Mouse (Mus musculus) liver, embryonic 13.5 days (tissue): ENCODE data around the gene Csmd2. TPM values are rescaled to one million over a fixed set of nuclear protein-coding genes. Genes with fewer than 3 reads are reported as not detected.

Experiments
- ATAC-seq: fragments of 200-750 bp; cut with Nextera tagmentation; 2 replicates; pipeline ENCODE4 v1.8.0; 2017; ENCODE audit warnings: low read depth, mild to moderate bottlenecking, moderate number of reproducible peaks, moderate library complexity
- DNase-seq: peaks from one replicate; pipeline ENCODE4 v3.0.0; 2022
- H3K27ac ChIP-seq: fragments of 300-500 bp; sonication (generic); 2 replicates; pipeline ENCODE4 v1.5.1; 2015; ENCODE audit warnings: moderate library complexity, mild to moderate bottlenecking, inconsistent platforms
- H3K27me3 ChIP-seq: fragments of 300-500 bp; sonication (generic); 2 replicates; pipeline ENCODE4 v1.6.1; 2015; ENCODE audit warnings: mild to moderate bottlenecking, inconsistent platforms
- H3K36me3 ChIP-seq: fragments of 300-500 bp; sonication (generic); 2 replicates; pipeline ENCODE4 v1.6.1; 2015; ENCODE audit warnings: mild to moderate bottlenecking, inconsistent platforms
- H3K4me1 ChIP-seq: fragments of 300-500 bp; sonication (generic); replicated peaks from 2 replicates; pipeline ENCODE4 v1.6.1; 2015; ENCODE audit warnings: inconsistent platforms
- H3K4me2 ChIP-seq: fragments of 300-500 bp; sonication (generic); 2 replicates; pipeline ENCODE4 v1.6.1; 2015; ENCODE audit warnings: inconsistent platforms, mild to moderate bottlenecking, moderate library complexity
- H3K4me3 ChIP-seq: fragments of 300-500 bp; sonication (generic); replicated peaks from 2 replicates; pipeline ENCODE4 v1.5.1; 2015; ENCODE audit warnings: mild to moderate bottlenecking, inconsistent platforms
- H3K9ac ChIP-seq: fragments of 300-500 bp; sonication (generic); 2 replicates; pipeline ENCODE4 v1.6.1; 2015; ENCODE audit warnings: mild to moderate bottlenecking, inconsistent platforms
- H3K9me3 ChIP-seq: fragments of 300-500 bp; sonication (generic); replicated peaks from 2 replicates; pipeline ENCODE4 v1.6.1; 2016; ENCODE audit warnings: inconsistent platforms
- WGBS: fragments of 180-500 bp; shearing (Covaris S2); methylation state at CpG from one replicate; pipeline ENCODE4 v1.1.7; 2015; ENCODE audit not compliant: insufficient replicate concordance; 5-methylcytosine and 5-hydroxymethylcytosine counted together
- polyA plus RNA-seq: library from polyadenylated mRNA; unstranded; fragments of >200 nt; fragmentation: Nextera tagmentation; extraction: Ambion mirVana; gene quantifications from 2 replicates; pipeline ENCODE4 v1.2.1, GENCODE M21; 2015

Csmd2 gene
- 0.02 TPM in 1 of 2 replicates, not detected in the other for polyA plus RNA-seq

DNA sequence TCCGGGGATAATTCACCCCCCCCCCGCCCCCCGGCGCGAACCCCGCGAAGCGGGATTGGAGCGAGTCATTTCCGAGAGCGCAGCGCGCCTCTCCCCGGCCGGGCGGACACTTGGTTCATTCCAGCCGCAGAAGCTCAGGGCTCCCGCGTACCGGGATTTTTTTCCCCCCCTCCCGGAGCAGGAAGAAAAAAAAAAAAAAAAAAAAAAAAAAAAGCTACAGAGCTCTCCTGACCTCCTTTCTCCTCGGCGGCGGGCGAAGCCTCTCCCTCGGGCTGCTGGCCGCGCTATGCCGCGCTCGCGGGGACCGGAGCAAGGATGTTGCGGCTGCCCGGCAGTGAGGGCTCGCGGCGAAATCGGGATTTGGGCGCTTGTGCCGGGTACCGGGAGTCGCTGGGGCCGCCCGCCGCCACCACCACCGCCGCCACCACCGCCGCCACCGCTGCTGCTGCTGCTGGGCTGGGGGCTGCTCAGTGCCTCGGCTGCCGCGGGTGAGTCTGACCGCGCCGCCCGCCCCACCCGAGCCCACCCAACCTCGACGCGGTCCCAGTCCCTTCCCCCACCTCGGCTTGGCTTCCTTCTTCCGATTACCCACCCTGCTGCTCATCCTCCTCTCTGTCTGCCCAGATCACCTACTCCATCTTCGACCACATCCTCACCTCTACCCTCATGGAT lies at the start of gene Csmd2:
Gene Csmd2 (plus strand): TSS at position 74 of the 672 bp plus-strand sequence.
- H3K9ac ChIP-seq: no peak within 1 kb of the TSS
- no peak within 1 kb of the TSS for H3K27ac ChIP-seq
- peaks cover 66% of the 10 kb centered on the region for H3K27me3 ChIP-seq
- H3K4me3 ChIP-seq: peak within 1 kb of the TSS; percentile 14
- no peaks in the 10 kb centered on the region for H3K4me1 ChIP-seq
- no peaks in the 10 kb centered on the region for H3K9me3 ChIP-seq
- 2% methylated on average over 61 of the region's 65 CpGs for WGBS
- H3K36me3 ChIP-seq: no peaks in the 10 kb centered on the region
- peak within 1 kb of the TSS; percentile 17; the same call in 1 of the 2 replicates for H3K4me2 ChIP-seq
- ATAC-seq: no peak
- DNase-seq: no peak

DNA sequence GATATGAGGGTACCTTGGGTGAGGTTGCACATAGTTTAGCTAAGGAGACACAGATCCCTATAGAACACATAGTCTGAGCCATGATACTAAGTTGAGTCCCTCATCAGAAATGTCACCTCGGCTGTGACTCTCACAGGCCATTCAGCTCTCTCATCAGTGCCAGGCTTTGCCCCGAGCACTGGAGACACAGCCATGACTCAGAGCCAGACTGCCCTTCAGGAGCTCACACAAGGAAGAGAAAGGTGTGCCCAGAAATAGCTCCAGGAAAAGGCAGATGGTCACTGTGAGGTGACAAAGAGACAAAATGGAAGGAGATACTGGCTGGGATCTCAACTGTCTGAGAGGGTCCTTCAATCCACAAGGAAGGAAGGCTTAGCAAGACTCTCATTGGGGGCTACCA lies 40.0 kb upstream of the Csmd2 start:
- H3K36me3 ChIP-seq: no peaks in the 10 kb centered on the region
- WGBS: 40% methylated on average over 2 of the region's 2 CpGs
- no peak overlapping the region for H3K27ac ChIP-seq
- no peak overlapping the region for H3K4me3 ChIP-seq
- ATAC-seq (no peak), DNase-seq (no peak)
- H3K9ac ChIP-seq: no peak overlapping the region
- no peaks in the 10 kb centered on the region for H3K4me1 ChIP-seq
- no peaks in the 10 kb centered on the region for H3K9me3 ChIP-seq
- no peak overlapping the region for H3K4me2 ChIP-seq
- no peaks in the 10 kb centered on the region for H3K27me3 ChIP-seq

DNA sequence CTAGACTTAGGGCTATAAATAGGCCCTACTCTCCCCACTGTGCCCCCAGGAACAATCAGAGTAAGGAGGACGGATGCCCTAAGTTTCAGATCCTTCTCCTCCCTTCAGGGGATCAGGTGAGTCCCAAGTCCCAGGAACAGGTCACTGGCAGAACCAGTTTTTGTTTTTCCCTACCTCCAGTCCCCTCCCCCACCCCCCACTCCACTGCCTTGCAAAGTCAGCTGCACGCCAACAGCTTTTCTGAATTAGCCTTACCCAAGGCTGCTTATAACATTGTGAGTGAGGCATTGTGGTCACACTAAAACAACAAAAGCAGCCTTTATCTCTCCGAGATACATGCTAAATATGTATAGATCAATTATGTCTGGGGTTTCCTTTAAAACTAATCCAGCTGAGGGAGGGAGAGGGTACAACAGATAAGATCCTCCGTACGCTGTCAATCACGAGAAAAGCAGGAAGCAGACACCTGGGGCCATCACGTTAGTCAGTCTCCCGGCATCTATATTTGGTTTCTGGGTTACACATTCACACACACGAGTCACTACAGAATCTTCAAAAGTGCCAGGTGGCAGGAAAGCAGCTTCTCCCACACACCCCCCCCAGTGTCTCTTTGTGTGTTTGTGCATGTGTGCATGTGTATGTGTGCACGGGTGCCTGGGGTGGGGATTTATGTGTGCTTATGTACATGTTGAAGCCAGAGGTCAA lies 34.5 kb upstream of the Csmd2 start:
- H3K4me3 ChIP-seq: no peak overlapping the region
- H3K9ac ChIP-seq: no peak overlapping the region
- DNase-seq (no peak), ATAC-seq (no peak)
- no peaks in the 10 kb centered on the region for H3K36me3 ChIP-seq
- no peaks in the 10 kb centered on the region for H3K27me3 ChIP-seq
- H3K4me2 ChIP-seq: no peak overlapping the region
- H3K4me1 ChIP-seq: no peaks in the 10 kb centered on the region
- peaks cover 11% of the 10 kb centered on the region; the same call in 1 of the 2 replicates for H3K9me3 ChIP-seq
- WGBS: 40% methylated on average over 10 of the region's 10 CpGs
- no peak overlapping the region for H3K27ac ChIP-seq

DNA sequence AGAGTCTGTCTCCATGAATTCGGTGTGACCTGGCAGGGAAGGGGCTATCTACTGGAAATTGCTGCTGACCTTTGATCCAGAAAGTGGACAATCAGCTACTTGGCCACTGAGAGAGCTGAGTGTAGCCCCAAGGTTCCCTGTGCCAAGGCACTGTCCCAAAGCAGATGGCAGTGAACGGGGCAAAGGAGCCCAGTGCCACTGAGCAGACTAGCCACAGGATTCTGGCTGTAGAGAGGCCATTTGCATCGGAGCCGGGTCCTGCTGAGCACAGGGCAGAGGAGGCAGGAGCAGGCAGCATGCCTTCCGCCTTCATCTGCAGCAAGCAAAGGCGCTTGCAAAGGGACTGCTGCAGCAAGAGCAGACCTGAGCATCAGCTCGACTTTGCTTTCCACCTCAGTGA lies 18.6 kb upstream of the Csmd2 start:
- Histone ChIP-seq H3K36me3 (no peaks in the 10 kb centered on the region), H3K4me3 (no peak overlapping the region), H3K9me3 (no peaks in the 10 kb centered on the region), H3K27ac (no peak overlapping the region), H3K27me3 (peaks cover 38% of the 10 kb centered on the region), H3K9ac (no peak overlapping the region), H3K4me2 (no peak overlapping the region), H3K4me1 (no peaks in the 10 kb centered on the region)
- no peak for DNase-seq
- ATAC-seq: no peak
- 5% methylated on average over 7 of the region's 7 CpGs for WGBS

DNA sequence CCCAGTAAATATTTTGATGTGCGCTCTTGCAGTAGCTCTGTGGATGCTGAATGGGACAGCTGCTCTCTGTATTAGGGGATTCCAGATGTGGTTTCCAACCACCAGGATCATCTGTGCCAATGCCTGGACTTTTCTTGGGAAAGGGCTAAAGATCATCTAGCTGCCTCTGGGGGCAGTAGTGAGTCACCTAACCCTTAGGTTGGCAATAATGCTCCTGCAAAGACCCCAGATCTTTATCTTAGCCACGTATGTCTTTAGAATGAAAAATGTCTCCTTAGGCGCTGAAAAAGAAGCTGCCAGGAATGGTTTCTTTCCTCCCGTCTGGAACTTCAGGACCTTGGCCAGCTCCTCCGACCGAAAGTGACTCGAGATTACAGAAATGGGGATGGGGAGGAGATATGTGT lies 17.6 kb upstream of the Csmd2 start:
- no peak overlapping the region for H3K4me2 ChIP-seq
- WGBS: 5% methylated on average over 7 of the region's 7 CpGs
- no peaks in the 10 kb centered on the region; the same call in 1 of the 2 replicates for H3K9me3 ChIP-seq
- no peak overlapping the region for H3K27ac ChIP-seq
- no peak for DNase-seq
- H3K4me3 ChIP-seq: no peak overlapping the region
- peaks cover 38% of the 10 kb centered on the region for H3K27me3 ChIP-seq
- no peak for ATAC-seq
- no peaks in the 10 kb centered on the region for H3K36me3 ChIP-seq
- H3K9ac ChIP-seq: no peak overlapping the region
- no peaks in the 10 kb centered on the region for H3K4me1 ChIP-seq

DNA sequence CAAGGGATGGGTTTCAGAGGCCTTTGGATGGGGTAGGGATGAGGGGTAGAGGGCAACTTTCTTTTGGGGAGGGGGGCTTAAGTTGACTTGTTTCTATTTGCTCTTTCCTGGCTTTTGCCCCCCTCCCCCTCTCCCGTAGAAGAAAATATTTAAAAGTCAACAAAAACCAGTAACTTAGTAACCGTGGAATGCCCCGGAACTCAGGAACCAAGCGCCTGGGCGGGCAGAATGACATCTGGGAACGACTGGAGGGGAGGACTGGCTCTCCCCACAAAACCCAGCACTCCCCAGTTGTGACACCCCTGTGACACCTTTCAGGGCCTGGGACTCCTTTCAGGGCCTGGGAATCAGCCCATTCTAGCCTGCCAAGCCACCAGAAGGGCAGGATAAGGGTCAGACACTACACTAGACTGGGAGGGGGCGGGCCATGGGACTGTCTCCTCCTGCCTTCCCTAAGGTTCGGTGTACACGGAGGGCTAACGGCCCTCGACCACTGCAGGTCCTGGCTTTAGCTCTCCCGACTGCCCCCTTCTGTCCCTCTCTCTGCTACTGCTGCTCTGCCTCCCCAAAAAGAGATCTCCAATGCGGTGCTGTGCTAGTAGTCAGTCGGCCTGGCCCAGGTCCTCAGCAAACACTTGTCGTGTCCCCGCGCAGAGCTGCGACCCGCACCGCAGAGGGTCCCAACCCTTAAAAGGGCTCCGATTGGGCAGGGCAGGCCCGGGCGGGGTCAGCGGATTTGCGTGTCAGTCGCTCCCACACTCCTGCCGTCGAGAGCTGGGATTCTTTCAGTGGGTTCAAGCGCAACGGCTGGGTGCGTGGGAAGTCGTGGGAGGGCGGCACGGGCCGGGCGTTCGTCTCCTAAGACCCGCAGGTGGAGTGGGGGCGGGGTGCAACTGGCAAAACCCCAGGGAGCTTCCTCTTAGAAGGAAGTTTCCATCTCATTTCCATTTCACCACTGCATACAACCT lies 16.5 kb upstream of the Csmd2 start, which contains the start of gene CK137956:
Gene CK137956 (minus strand): TSS at position 51 of the 968 bp plus-strand sequence.
- Histone ChIP-seq H3K36me3 (no peaks in the 10 kb centered on the region), H3K4me1 (no peaks in the 10 kb centered on the region), H3K27ac (no peak within 1 kb of the TSS), H3K27me3 (peaks cover 38% of the 10 kb centered on the region), H3K4me3 (no peak within 1 kb of the TSS), H3K9ac (no peak within 1 kb of the TSS), H3K4me2 (no peak within 1 kb of the TSS), H3K9me3 (no peaks in the 10 kb centered on the region; the same call in 1 of the 2 replicates)
- ATAC-seq (no peak), DNase-seq (no peak)
- 5% methylated on average over 39 of the region's 39 CpGs for WGBS

DNA sequence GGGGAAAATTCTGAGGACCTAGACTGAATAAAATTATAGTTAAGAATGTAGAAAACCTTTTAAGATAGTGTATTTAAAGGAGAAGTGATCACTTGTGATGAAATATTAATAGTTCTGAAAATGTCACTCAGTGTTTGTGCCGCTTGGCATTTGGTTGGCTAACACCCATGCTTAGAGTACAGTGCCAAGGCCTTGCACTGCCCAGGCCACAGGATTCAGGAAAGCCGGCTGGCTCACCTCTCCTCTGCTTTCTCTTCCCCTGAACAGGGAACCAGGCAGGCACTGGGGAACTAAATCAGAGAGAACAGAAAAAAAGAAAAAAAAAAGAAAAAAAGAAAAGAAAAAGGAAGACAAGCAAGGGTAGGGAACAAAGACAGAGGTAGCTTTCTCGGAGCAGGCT lies 14.7 kb upstream of the Csmd2 start:
- Histone ChIP-seq H3K4me3 (no peak overlapping the region), H3K36me3 (no peaks in the 10 kb centered on the region), H3K27me3 (peaks cover 38% of the 10 kb centered on the region), H3K4me1 (no peaks in the 10 kb centered on the region), H3K9ac (no peak overlapping the region), H3K27ac (no peak overlapping the region), H3K9me3 (no peaks in the 10 kb centered on the region; the same call in 1 of the 2 replicates), H3K4me2 (no peak overlapping the region)
- DNase-seq (no peak), ATAC-seq (no peak)
- 62% methylated on average over 3 of the region's 3 CpGs for WGBS

DNA sequence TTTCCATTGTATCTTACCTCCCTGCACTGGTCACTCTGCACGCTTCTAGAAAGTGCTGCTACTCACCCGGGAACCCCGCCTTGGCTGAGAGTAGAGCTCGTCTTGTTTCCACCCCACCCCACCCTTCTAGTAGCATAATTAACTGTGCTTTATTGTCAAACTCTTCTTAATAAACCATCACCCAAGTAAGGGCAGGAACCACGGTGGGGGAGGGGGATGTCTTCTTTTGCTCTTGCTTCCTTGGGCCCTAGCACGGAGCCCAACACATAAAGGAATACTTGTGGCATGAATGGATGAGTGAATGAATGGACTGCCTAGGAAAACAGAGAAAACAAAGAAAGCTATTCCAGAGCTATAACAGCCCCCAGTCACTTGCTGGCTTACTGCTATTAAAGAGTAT lies 6.5 kb upstream of the Csmd2 start:
- no peak overlapping the region for H3K4me2 ChIP-seq
- H3K36me3 ChIP-seq: no peaks in the 10 kb centered on the region
- H3K4me1 ChIP-seq: no peaks in the 10 kb centered on the region
- no peaks in the 10 kb centered on the region for H3K9me3 ChIP-seq
- ATAC-seq (no peak), DNase-seq (no peak)
- 78% methylated on average over 6 of the region's 6 CpGs for WGBS
- no peak overlapping the region for H3K9ac ChIP-seq
- H3K27me3 ChIP-seq: peaks cover 17% of the 10 kb centered on the region
- H3K27ac ChIP-seq: no peak overlapping the region
- H3K4me3 ChIP-seq: no peak overlapping the region

DNA sequence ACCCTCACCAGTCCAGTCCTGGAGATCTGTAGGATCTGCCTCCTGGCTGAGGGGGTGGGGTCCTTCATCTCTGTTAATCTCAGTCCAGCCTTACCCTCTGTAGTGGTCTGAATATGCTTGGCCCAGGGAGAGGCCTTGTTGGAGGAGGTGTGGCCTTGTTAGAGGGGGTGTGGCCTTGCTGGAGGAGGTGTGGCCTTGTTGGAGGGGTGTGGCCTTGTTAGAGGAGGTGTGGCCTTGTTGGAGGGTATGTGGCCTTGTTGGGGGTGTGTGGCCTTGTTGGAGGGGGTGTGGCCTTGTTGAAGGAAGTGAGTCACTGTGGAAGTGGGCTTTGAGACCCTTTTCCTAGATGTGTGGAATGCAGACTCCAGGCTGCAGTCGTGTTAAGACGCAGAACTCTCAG lies 3.2 kb upstream of the Csmd2 start:
- Histone ChIP-seq H3K4me3 (no peak overlapping the region), H3K4me1 (no peaks in the 10 kb centered on the region), H3K27ac (no peak overlapping the region), H3K27me3 (peaks cover 50% of the 10 kb centered on the region), H3K9me3 (no peaks in the 10 kb centered on the region), H3K36me3 (no peaks in the 10 kb centered on the region), H3K4me2 (no peak overlapping the region), H3K9ac (no peak overlapping the region)
- ATAC-seq (no peak), DNase-seq (no peak)
- 79% methylated on average over 2 of the region's 2 CpGs for WGBS

DNA sequence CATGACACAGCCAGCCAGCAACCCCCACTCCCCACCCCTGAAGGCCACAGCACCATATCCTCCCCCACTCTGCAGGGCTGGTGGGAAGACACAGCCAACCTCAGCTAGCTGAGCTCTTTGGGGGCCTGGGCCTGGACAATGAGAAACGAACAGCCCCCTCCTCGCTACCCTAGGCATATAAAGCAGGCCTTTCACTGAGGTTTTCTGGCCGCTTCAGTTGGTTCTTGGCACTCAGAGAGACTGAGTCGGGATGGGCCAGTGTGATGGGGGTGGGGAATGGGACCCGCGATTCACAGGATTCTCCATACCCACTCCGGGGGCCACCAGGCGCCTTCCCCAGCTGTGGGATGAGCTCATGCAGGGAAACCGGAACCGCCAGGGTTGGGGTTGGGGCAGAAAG lies 1.8 kb upstream of the Csmd2 start:
- Histone ChIP-seq H3K36me3 (no peaks in the 10 kb centered on the region), H3K27ac (no peak overlapping the region), H3K27me3 (peaks cover 64% of the 10 kb centered on the region), H3K4me2 (no peak overlapping the region), H3K9ac (no peak overlapping the region), H3K4me1 (no peaks in the 10 kb centered on the region), H3K4me3 (no peak overlapping the region), H3K9me3 (no peaks in the 10 kb centered on the region)
- WGBS: 8% methylated on average over 10 of the region's 10 CpGs
- DNase-seq (no peak), ATAC-seq (no peak)

DNA sequence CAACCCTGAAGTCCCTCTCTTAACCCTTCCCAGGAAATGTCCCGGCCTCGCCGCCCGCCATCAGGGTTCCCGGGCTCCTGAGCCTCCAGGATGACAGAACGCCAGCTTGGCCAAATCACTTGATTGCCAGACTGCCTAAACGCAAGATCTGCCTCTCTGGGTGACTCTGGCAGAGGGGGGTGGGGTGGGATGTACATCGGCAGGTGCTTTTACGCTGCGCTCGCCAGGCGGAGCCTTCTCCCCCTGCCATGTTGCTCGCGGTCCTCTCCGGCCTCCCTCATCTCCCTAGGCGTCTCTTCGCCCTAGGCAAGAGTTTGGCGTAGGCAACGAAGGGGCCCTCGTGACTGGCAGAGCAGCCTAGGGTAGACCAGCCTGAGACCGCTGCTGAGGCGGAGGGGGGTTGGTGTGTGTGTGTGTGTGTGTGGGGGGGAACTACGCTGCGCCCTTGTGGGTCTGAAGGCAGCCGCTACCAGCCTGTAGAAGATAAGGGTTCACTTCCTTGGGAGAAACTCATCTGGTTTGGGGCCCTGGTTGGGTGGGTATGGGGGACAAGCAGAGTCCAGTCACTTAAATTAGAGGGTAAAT lies 1.1 kb upstream of the Csmd2 start:
- ATAC-seq: no peak
- Histone ChIP-seq H3K9ac (no peak overlapping the region), H3K27me3 (peaks cover 66% of the 10 kb centered on the region), H3K27ac (no peak overlapping the region), H3K4me1 (no peaks in the 10 kb centered on the region), H3K36me3 (no peaks in the 10 kb centered on the region), H3K4me2 (no peak overlapping the region), H3K9me3 (no peaks in the 10 kb centered on the region), H3K4me3 (no peak overlapping the region)
- 9% methylated on average over 25 of the region's 25 CpGs for WGBS
- DNase-seq: no peak
